Mouse (Mus musculus) kidney, postnatal 36 days (tissue): ENCODE data around the gene Fus.
"Not testable (repeated sequence)": the region's sequence is repeated elsewhere in the genome, so short reads cannot be mapped to it uniquely, and the experiment has no call there.

Source experiments
- DNase-seq, 2 experiments: peaks; one replicate each; pipeline ENCODE4 v3.0.0; 2021 to 2022; ENCODE audit warnings: mixed read lengths in 2 of 2

Gene Fus

DNA sequence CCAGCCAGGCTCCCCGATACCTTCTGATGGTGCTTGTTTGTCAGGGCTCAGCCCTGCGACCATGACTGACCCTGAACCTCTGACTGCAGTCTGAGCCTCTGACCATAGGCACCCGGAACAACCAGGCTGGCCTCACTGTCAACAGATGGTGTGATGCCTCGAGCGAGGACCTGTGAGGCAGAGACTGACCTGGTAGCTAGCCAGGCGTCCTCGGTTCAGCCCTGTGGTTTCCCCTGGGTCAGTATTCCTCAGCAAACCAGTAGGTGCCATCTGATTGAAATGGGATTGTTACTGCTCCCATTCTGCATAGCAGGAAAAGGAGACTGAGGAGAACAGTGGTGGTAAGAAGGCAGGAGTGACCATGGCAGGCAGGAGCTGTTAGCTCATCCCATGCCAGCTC lies 38.9 kb downstream of the Fus start:
- no peak for DNase-seq

DNA sequence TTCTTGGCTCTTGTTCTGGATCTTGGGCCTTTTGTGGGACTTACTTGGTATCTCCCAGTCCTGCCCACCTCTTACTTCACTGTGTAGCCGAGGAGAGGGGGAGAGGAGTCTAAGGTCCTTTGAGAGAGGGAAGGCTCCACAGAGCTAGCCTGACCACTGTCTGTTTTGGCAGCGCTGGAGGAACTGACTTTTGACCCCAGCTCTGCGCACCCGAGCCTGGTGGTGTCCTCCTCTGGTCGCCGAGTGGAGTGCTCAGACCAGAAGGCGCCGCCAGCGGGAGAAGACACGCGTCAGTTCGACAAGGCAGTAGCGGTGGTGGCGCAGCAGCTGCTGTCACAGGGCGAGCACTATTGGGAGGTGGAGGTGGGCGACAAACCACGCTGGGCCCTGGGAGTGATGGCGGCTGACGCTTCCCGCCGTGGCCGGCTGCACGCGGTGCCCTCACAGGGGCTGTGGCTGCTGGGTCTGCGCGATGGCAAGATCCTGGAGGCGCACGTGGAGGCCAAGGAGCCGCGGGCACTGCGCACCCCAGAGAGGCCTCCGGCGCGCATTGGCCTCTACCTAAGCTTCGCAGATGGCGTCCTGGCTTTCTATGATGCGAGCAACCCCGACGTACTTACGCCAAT lies 42.6 kb downstream of the Fus start:
- DNase-seq, result peak; percentile 44 to 60

DNA sequence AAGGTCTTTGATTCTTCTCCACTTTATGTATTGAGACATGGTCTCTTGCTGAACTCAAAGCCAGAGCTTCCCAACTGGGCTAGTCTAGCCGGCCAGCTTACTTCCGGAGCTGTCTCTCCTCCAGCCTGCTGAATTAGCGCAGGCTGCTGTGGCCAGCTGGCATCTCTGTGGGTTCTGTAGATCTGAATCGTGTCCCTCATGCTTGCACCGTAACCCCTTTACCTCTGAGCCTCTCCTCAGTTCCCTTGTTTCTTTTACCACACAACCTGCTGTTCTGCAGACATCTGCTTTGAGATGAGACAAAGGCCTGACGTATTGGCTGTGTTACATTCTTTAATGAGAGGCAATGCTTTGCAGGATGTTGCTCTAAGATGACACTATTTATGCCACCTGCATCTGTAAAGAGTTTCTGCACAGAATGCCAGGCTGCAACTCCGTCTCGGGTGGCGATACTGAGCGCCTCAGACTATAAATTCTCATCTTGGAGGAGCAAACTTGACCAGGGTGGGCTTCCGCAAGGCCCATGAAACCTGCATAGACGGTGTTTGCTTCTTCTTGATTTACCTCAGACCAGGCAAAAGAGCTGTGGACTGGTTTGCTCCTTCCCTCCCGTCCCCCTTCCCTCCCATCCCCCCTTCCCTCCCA lies 45.0 kb downstream of the Fus start:
- no peak for DNase-seq

DNA sequence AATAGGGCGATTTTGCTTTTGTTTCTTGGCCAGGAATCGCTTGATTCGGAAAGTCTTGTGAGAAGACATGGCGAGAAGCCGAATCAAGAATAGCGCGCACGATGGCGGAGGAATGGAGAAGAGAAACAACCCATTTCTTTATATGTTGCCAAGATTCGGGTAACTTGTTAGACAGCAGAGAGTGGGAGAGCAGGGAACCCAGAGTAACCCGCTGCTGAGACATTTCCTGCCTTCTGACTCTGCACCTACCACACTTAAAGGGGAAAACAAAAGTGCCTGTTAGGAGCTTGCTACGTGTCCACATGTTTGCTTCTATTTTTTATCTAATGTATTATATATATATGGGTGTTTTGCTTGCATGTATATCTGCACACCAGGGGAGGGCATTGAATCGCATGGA lies 45.9 kb downstream of the Fus start:
- DNase-seq, result no peak

DNA sequence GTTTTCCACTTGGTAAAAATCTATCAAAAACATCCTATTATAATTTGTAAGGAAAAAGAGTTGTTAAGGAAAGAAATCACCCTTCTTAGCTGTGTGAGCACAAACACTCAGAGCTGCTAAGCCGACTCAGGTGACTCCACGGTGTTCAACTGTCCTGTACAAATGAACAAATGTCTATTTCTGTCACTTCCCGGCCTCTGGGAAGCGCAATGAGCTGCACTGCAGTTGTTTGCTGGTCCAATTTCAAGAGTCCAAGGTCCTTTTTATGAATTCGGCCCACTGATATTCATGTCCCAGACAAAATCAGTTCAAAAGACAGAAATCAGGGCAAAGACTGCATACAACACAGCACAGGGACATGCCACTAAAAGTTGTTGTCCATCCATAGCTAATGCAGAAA lies 48.9 kb downstream of the Fus start:
- DNase-seq, result not testable (repeated sequence)

DNA sequence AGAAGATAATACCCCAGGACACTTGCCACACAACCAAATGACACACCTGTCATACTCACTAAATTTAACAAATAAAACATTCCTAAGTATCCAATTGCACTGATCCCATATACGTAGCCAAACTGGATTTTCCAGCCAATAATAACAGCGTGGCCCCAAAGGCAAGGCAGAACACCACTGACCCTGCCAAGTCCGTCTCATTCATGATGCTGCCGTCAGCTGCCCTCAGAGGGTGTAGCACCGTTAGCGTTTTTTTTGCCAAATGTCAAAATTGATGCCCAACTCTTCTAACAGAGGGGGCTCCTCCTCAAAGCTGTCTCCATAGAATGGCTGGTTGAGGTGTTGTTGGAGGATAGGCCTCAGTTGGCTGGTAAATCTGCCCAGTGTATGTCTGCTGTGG lies 49.4 kb downstream of the Fus start:
- no peak for DNase-seq

DNA sequence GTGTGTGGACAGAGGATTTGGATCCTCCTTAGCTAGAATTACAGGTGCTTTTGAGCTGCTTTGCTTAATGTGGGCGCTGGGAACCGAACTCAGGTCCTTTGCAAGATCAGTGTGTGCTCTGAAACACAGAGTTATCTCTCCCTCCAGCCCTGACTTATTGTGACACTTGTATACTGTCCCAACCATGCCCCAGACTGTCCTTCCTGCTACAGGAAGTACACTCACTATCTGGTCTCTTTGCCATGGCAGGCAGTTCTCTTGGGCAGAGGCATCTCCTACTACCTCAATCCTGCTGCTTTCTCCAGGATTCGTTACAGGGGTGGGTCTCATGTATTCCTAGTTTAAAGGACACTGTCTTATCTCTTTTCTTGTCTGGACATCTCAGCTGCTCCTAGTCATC lies 51.0 kb downstream of the Fus start:
- no peak for DNase-seq

DNA sequence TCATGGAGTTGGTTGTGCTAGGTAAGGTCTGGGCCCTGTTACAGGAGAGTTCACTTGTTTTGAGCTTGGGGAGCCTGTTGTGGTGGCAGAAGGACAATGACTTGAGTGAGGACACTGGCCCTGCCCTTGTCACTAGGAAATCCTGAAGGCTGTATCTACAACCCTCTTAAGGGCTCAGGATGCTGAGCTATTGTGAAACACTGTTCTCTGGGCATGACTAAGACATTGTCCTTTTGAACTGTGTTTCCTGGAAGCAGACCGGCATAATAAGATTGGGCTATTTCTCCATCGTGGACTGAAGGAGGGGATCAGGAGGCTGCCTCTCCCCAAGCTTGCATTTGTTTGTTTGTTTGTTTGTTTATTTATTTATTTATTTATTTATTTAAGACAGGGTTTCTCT lies 51.9 kb downstream of the Fus start:
- no peak for DNase-seq

DNA sequence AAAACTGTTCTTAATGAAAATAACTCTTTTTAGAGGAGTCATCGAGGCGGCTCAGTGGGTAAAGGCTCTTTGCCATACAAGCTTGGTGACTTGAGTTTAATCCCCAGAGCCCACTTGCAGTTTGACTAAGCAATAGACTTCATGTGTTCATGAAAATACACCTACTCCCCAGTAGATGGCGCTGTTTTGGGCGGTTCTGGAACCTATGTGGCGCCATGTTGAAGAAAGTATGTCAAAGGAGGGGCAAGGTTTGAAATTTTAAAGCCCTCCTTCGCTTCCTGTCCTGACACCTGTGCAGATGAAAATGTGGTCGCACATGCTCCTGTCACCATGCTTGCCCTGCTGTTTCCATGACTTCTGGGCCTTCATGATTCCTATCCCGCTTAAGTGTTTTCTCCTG lies 55.7 kb downstream of the Fus start:
- DNase-seq, result peak in 1 of 2 experiments; percentile 12

DNA sequence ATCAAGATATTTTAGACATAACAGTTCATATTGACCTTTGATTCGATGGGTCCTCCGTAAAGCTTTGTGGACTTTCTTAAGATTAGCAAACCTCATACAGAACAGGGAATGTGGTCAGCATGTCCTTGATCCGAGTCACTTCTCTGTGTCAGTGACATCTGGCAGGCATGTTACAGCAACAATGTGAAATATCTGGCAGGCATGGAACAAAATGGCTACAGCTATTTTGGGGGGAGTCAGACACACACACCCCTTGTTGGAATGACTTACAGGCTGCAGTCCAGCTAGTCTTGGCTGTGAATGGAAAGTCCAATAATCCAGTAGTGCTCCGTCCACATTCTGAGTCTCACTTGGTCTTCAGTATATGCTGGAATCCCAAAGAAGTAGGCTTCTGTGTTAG lies 56.3 kb downstream of the Fus start:
- DNase-seq, result no peak

DNA sequence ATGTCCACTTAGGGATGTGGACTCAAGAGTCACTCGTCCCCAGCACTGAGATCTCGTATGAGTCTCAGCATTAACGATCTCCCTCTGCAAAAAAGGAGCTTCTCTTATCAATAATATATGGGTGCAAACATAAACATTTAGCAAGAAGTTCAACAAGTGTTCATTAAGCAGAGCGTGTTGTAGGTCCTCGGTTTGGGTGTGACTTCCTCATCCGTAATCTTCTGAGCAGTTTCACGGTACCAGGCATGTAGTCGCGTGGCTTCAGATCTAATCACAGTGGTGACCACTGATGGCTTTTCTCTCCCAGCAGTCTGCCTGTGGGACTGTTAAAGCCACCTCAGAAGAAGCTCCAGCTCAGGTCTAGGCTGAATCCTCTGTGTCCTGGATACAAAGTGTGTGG lies 57.1 kb downstream of the Fus start:
- no peak for DNase-seq

DNA sequence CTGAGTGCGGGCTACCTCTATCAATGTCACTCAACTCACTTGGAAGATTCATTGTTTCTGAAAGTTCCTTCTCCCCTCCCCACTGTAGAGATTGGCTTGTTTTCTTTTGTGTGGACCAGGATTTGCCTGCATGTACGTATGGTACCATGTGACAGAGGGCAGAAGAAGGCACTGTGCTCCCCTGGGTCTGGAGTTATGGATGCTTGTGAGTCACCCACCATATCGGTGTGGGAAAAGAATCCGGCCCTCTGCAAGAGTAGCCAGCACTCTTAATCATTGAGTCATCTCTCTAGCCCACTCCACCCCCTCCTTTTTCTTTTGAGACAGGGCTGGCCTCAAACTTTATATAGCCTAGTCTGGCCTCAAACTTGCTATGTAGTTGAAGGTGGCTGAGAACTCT lies 57.7 kb downstream of the Fus start:
- no peak for DNase-seq

DNA sequence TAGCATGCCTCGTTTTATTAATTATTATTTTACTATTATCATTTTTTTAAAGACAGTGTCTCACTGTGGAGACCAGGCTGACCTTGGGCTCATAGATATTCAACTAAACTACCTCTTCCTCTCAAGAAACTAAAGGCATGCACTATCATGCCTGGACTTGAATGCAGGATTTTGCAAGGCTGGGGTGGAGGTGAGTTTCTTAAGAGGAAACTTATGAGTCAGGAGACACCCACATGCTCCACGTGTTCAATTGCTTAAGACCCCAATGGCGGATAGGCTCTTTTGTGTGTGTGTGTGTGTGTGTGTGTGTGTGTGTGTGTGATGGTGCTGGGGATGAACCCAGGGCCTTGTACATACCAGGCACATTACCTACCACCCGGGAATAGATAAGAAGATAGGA lies 58.1 kb downstream of the Fus start:
- DNase-seq, result no peak

DNA sequence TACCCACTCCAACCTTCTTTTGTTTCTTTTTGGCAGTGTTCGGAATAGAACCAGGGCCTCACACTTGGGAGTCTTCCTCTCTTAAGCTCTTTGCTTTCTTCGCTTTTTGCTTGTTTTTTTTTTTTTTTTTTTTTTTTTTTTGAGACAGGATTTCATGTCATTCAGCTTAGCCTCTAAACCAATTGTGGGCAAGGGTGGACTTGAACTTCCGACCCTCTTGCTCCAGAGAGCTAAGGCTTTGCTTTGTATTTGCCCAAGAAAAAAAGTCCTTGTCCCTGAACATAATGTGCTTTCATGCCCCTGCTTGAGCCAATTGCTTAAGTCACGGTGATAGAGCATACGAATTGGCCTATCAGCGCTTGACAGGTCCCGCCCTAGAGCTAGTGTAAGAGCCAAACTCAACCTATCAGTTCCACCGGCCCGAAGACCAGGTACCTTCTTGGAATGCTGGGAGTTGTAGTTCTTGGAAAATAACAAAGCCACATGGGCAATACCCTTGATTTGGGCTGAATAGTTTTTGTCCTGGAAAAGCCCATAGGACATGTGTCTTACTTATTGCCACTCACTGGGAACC lies 64.2 kb downstream of the Fus start:
- peak; percentile 30 to 38 for DNase-seq

DNA sequence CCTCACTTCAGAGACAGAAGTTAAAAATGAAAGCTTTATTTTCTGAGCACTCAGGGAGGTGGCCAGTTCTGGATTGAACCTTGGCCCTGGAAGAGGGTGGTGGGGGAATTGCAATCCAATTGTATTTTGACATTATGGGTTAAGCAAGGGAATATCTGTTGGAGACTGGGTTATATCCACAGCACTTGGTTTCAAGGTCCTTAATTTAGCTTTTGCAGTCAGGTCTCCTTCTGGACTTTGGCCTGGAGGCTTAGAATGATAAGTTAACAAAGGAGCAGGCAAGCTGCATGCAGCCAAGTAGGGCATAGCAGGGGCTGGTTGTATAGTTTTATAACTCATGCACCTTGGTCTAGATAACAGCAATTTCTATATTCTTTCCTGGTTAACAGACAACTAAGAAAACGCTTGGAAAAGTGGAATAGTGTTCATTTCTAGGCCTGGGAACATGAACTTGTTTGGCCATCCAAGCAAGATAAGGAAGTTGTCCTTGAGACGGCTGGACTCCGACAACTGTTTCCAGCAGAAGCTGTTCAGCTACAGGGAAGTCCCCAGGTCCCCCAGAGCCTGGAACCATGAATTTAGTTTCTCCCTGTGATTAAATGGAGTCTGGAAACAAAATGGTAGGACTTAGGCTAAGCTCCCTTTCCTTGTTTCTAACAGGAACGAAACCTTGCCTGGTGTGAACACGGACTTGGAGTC lies 65.2 kb downstream of the Fus start:
- DNase-seq, result peak; percentile 24 to 36

DNA sequence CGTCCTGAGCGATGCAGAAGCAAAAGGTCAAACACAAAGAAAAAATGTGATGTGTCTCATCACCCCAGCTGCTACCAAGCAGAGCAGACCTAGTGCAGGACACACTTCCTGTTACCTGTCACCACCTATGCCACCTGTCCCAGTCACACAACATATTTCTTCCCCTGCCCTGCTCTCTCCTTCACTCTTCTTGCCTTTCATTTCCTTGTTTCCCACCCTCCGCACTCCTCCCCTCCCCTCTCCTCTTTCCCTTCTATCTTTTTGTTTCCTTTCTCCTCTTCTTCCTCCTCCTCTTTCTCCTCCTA lies 65.7 kb downstream of the Fus start:
- no peak for DNase-seq

DNA sequence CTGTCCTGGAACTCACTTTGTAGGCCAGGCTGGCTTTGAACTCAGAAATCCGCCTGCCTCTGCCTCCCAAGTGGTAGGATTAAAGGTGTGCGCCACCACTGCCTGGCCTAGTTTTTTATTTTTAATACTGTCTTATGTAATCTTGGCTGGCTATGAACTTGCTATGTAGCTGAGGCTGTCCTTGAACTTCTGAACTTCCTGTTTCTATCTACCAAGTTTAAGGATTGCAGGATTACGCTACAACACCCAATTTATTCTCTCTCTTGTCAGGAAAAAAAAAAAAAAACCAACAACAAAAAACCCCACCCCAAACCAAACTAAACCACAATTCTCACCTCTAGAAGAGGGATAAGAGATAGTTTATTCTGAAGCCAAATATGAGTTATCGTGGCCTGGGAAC lies 66.4 kb downstream of the Fus start:
- no peak for DNase-seq
